In the genomic region with DNA sequence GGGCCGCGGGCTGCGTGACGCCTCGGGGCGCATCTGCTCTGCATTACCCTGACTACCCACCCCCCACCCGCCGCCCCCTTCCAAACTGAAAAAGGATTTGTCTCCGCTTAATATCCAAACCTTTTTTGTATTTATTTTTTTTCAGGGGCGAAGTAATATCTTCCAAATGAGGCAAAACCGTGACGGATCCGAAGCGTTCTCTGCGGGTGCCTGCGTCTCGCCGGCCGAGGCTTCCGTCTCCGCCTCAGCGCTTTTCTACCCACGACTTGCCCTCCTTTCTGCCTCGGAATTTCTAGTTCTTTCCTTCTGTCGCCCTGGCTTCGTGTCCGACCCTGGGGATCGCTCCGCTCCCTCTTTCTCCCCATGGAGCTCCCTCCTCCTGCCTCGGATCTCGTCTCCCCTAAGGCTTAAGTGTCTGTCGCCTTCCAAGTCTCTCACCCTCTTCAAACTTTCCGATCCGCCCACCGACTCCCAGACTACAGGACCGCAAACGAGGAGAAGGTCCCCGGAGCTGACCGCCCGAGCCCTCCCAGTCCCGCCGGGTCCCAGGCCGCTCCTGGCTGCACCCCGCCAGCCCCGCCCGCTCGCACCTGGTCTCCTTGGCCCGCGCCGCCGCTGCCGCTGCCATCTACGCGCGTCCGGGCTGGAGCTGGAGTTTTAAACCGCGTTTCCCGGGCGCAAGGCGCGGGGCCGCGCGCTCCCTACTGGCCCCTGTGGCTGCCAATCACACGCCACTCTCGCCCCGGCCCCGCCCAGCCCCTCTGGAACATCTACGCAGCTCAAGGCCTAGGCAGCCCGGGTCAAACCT, we compare ENCODE assay signal across 8 mouse cellular contexts. TPM values are rescaled to one million over a fixed set of nuclear protein-coding genes. Genes with fewer than 3 reads are reported as not detected.
A peak's percentile ranks its signal among the peaks of the same experiment; 100 is the strongest.
DNase-seq lines count a peak whose midpoint lies in the region; ATAC-seq lines count a peak whose summit lies in the region.

Gene Dmbx1, minus strand, starts transcription at position 632 of the 808 bp plus-strand sequence.

- H3K27me3 ChIP-seq in kidney, embryonic 15.5 days = peaks cover 100% of the 10 kb centered on the region
- peaks cover 100% of the 10 kb centered on the region for H3K27me3 ChIP-seq in hindbrain, embryonic 10.5 days (ENCODE audit: insufficient read depth, poor library complexity, severe bottlenecking)
- peaks cover 100% of the 10 kb centered on the region for H3K27me3 ChIP-seq in liver, embryonic 13.5 days
- H3K27me3 ChIP-seq in neural tube, embryonic 14.5 days (ENCODE audit: control insufficient read depth, insufficient read depth, low read length) = peaks cover 46% of the 10 kb centered on the region

- H3K4me2 ChIP-seq in kidney, embryonic 15.5 days = peak within 1 kb of the TSS; percentile 60
- peak within 1 kb of the TSS; percentile 48 for H3K4me2 ChIP-seq in liver, embryonic 13.5 days
- H3K4me2 ChIP-seq in neural tube, embryonic 14.5 days (ENCODE audit: low read depth, low read length) = 0 out of 2 replicates have a peak within 1 kb of the TSS, but pooled peaks have one; percentile 31

- no peak for DNase-seq in kidney, adult 9 months
- peak; percentile 82 for DNase-seq in embryo, embryonic 10 days (ENCODE audit: low spot score)
- DNase-seq in hindbrain, embryonic 10.5 days (ENCODE audit: low spot score) = peak; percentile 82
- DNase-seq in liver, embryonic 13.5 days = no peak
- DNase-seq in right cerebral cortex, adult 18-20 months = no peak
- DNase-seq in c-Kit-positive CD71-positive TER-119-positive erythroid progenitor cells, embryonic 14.5 days (ENCODE audit: low spot score) = no peak

- no peak within 1 kb of the TSS for H3K27ac ChIP-seq in kidney, embryonic 15.5 days
- peak within 1 kb of the TSS; percentile 66 for H3K27ac ChIP-seq in hindbrain, embryonic 10.5 days
- H3K27ac ChIP-seq in liver, embryonic 13.5 days = no peak within 1 kb of the TSS
- no peak within 1 kb of the TSS for H3K27ac ChIP-seq in neural tube, embryonic 14.5 days (ENCODE audit: low read depth, low read length)

- H3K4me3 ChIP-seq in kidney, embryonic 15.5 days (replicated peaks) = peak within 1 kb of the TSS; percentile 37
- H3K4me3 ChIP-seq in hindbrain, embryonic 10.5 days = peak within 1 kb of the TSS; percentile 61
- peak within 1 kb of the TSS; percentile 34 for H3K4me3 ChIP-seq in liver, embryonic 13.5 days (replicated peaks)
- no peak within 1 kb of the TSS for H3K4me3 ChIP-seq in neural tube, embryonic 14.5 days (ENCODE audit: low read depth, low read length)

- no peaks in the 10 kb centered on the region for H3K36me3 ChIP-seq in kidney, embryonic 15.5 days
- no peaks in the 10 kb centered on the region for H3K36me3 ChIP-seq in hindbrain, embryonic 10.5 days
- no peaks in the 10 kb centered on the region for H3K36me3 ChIP-seq in liver, embryonic 13.5 days
- H3K36me3 ChIP-seq in neural tube, embryonic 14.5 days (ENCODE audit: control insufficient read depth, insufficient read depth, low read length) = no peaks in the 10 kb centered on the region

- H3K9ac ChIP-seq in kidney, embryonic 15.5 days = no peak within 1 kb of the TSS; the same call in 1 of the 2 replicates
- H3K9ac ChIP-seq in liver, embryonic 13.5 days = no peak within 1 kb of the TSS
- H3K9ac ChIP-seq in neural tube, embryonic 14.5 days (replicated peaks; ENCODE audit: low read depth, low read length) = no peak within 1 kb of the TSS

- peak; percentile 41; the same call in 1 of the 2 replicates for ATAC-seq in kidney, embryonic 15.5 days (replicated peaks; ENCODE audit: low FRiP score)
- ATAC-seq in liver, embryonic 13.5 days (ENCODE audit: low read depth) = no peak
- no peak for ATAC-seq in neural tube, embryonic 14.5 days (ENCODE audit: low read depth)

- WGBS in kidney, embryonic 15.5 days = under 1% methylated on average over 71 of the region's 71 CpGs
- under 1% methylated on average over 71 of the region's 71 CpGs for WGBS in hindbrain, embryonic 10.5 days
- WGBS in liver, embryonic 13.5 days (ENCODE audit: insufficient replicate concordance) = 1% methylated on average over 71 of the region's 71 CpGs
- under 1% methylated on average over 68 of the region's 71 CpGs for WGBS in neural tube, embryonic 14.5 days

- H3K4me1 ChIP-seq in kidney, embryonic 15.5 days = peaks cover 32% of the 10 kb centered on the region
- H3K4me1 ChIP-seq in hindbrain, embryonic 10.5 days (replicated peaks) = peaks cover 56% of the 10 kb centered on the region
- peaks cover 11% of the 10 kb centered on the region for H3K4me1 ChIP-seq in liver, embryonic 13.5 days (replicated peaks)
- peaks cover 11% of the 10 kb centered on the region for H3K4me1 ChIP-seq in neural tube, embryonic 14.5 days (ENCODE audit: control insufficient read depth, insufficient read depth, low read length)

- H3K9me3 ChIP-seq in kidney, embryonic 15.5 days (replicated peaks) = no peaks in the 10 kb centered on the region
- H3K9me3 ChIP-seq in hindbrain, embryonic 10.5 days = no peaks in the 10 kb centered on the region
- no peaks in the 10 kb centered on the region for H3K9me3 ChIP-seq in liver, embryonic 13.5 days (replicated peaks)
- H3K9me3 ChIP-seq in neural tube, embryonic 14.5 days (ENCODE audit: control insufficient read depth, low read length) = no peaks in the 10 kb centered on the region

RNA-seq across cellular contexts. Expression of gene Dmbx1, which starts in this region (rescaled TPM):
- polyA plus RNA-seq in kidney, embryonic 15.5 days (2015; fragmentation: Nextera tagmentation; extraction: Ambion mirVana) = not detected in 2 replicates
- 3.2 and 4.0 TPM in 2 replicates for polyA plus RNA-seq in hindbrain, embryonic 10.5 days (2016; fragmentation: Nextera tagmentation; extraction: Ambion mirVana)
- polyA plus RNA-seq in liver, embryonic 13.5 days (2015; fragmentation: Nextera tagmentation; extraction: Ambion mirVana) = not detected in 2 replicates
- 0.62 and 0.85 TPM in 2 replicates for polyA plus RNA-seq in neural tube, embryonic 14.5 days (2014; fragmentation: Nextera tagmentation; extraction: Ambion mirVana)

Comparison
In these comparisons a context has a peak if more than half of its experiments do, and no peak if none do; other contexts are left out.
1. Peak in ATAC-seq, H3K4me3 ChIP-seq and H3K4me2 ChIP-seq in kidney, embryonic 15.5 days; RNA of the gene not detected or under 1 TPM.
2. DNase-seq: peak in embryo, embryonic 10 days (single experiment) and hindbrain, embryonic 10.5 days (single experiment); none in kidney, adult 9 months (single experiment), liver, embryonic 13.5 days (single experiment), right cerebral cortex, adult 18-20 months (single experiment) and c-Kit-positive CD71-positive TER-119-positive erythroid progenitor cells, embryonic 14.5 days (single experiment).
3. Peak in every context shown above with its lines, with median percentiles within 50 percentile points of each other: H3K4me2 ChIP-seq.